Mouse (Mus musculus): Measurements from ENCODE around the gene Gm39115. TPM values are rescaled to one million over a fixed set of nuclear protein-coding genes. Genes with fewer than 3 reads are reported as not detected.

Gm39115 gene
- total RNA-seq, 2 experiments from 2014 or later: not detected

DNA sequence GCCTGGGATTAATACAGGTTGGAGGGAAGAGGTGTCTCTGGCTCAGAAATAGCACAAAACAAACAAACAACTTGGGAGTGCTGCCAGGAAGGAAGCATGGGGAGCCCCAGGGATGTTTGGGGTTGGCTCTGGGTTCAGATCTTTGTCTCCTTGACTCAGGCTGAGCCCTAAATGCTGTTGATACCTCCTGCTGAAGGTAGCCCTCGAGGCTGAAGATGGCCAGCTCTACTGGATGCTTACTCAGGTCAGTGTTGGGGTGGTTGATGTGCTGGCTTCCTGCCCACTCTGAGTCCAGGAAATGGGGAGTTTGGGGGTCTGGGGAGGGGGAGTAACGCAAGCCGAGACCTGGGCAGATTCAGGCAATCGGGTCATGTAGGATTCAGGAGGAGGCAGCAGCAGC lies 39.1 kb downstream of the Gm39115 start:
- no peak for ATAC-seq (replicated peaks; ENCODE audit: poor library complexity)

DNA sequence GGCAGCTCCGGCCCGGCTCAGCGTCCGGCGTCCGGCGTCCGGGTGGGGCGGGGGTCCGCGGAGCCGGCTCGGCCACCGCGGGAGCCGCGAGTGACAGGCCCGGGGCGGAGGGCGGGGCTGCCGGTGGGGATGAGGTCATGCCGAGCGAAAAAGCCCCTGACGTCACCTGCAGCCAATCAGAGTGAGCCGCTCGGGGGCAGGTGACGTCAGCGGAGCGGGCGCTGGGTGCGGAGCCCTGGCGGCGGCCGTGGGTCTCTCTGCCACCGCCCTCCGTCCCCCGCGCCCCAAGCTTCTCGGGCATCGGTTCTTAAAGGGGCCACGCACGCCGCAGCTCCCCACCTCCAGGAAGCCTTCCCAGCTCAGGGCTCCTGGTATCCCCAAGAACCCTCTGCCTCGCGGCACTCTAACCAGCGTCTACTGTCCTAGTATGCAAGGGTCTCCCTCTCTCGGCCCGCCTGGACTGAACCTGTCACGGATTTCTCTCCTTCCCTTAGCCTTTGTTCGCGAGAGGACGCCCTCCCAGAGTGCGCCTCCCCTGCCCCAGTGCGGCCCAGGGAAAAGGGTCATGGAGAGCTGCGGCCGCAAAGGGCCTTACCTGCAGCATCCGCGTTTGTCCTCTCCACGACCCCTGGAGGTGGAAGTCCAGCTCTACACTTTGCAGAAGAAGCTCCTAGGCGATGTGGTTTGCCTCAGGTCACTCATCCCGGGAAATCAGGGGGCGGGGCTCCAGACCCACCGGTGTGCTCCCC lies 40.5 kb downstream of the Gm39115 start, which contains the start of gene Dusp8:
TSS of gene Dusp8 (minus strand) at position 661 of the 749 bp plus-strand sequence.
- peak; percentile 75 for ATAC-seq (replicated peaks; ENCODE audit: poor library complexity)

- no peak for ATAC-seq (replicated peaks; ENCODE audit: poor library complexity)
Measured at GRCm38 (mm10) chr7:142094301-142095143, 41.3 kb downstream of the Gm39115 start.

DNA sequence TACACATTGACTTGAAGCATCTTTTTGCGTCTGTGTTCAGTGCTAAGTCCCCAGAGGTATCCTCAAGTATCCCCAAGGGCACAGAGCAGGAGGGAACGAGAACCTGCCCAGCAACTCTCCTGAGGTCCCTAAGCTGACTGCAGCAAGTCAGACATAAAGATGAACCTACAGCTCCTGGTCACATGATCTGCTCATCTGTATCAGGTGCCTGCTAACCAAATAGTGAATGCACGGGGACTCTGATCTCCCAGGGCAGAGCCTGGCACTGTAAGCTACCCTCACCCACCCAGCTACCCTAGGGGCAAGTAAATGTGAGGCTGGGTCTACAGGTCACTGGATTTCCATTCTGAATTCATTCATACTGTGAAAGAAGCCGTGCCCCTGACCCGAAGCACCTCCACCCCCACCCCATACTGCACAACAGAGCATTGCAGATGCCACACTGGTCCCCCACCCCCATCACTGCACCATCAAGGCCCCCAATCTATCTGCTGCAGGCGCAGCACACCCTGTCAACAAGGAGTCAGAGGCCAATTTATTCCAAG lies 42.1 kb downstream of the Gm39115 start:
- ATAC-seq (replicated peaks; ENCODE audit: poor library complexity): no peak

DNA sequence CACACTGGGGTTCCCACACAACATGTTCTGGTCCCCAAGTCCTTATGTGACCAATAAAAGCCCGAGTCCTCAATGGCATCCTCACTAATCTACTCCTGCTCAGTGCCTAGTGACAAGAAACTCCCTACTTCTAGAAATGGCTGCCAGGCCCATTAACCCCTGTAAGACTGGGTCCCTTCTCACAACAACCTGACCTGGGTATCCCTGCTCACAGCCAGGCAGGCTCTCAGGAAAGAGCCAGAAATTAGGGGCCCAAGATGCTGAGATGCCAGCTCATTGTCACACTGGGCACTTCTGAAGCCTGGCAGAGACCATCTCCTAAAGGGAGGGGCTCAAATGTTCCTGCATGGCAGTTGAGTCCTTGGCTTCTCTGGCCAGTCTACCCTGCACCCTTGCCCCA lies 42.8 kb downstream of the Gm39115 start:
- no peak for ATAC-seq (replicated peaks; ENCODE audit: poor library complexity)

DNA sequence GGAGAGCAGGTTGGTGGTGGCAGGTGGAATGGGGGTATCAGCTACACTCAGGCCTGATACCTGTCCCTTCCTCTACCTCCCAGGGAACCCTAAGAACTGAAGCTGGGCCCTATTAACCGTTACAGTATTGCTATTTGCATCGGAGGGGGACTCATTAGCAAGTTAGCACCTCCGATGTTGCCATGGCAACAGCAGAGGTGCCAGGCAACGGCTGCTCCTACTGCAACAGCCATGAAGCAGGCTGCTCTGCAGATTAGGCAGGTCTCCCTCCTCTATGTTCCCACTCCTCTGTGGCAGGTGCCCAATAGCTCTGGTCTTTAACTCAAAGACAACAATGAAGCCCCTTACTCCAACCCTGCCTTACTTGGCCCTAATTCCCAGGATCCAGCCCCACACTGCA lies 44.0 kb downstream of the Gm39115 start:
- ATAC-seq (replicated peaks; ENCODE audit: poor library complexity): no peak

- no peak for ATAC-seq (replicated peaks; ENCODE audit: poor library complexity)
Measured at GRCm38 (mm10) chr7:142089648-142090447, 46.0 kb downstream of the Gm39115 start.

DNA sequence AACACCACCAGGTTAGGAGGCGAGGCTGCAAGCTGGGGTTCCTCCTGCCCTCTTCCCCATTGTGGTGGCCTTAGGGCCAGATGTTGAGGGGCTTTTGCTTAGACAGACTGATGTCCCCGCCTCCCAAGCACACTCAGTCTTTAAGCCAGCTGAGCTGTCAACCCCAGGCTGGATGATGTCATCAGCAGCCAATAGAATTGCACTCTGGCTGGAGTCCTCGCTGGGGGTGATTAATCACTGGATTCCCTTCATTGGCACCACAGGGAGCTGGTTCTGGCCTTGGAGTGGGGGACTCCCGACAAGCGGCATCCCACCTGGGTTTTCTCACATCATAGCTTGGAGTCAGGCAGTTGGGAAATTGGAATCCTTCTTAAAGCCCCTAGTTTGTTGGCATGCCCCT lies 46.9 kb downstream of the Gm39115 start:
- 0 out of 2 replicates have a peak, but pooled peaks have one; percentile 9 for ATAC-seq (replicated peaks; ENCODE audit: poor library complexity)

- peak; percentile 86 for ATAC-seq (replicated peaks; ENCODE audit: poor library complexity)
Measured at GRCm38 (mm10) chr7:142087069-142087652, 48.7 kb downstream of the Gm39115 start.

DNA sequence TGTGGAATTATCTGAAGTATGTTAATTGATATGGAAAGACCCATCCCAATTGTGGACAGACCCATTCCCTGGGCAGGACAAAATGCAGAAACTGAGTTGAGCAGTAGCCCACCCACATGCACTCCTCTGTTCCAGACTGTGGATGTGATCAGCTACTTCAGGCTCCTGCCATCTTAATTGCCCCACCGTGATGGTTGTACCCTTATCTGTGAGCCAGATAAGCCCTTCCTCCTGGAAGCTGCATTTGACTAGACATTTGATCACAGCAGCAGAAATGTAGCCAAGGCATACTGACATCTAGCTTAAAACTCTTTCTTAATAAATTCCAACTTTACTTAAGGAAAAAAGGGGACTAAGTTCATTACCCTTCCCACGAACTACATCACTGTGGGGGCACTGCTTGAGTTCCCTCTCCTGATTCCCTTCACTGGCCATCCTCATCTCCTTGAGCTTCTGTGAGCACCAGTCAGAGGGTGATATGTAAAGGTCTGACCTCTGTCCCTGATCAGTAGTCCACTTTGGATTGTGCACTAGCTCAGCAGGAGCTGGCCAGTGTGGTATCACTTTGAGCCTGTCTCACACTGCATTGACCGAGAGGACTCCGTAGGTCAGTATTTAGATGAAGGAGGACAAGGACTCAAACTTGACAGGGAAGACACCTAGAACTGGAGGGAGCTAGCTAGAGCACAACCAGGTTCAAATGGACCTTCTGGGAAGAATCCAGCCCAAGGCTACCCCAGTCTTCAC lies 49.5 kb downstream of the Gm39115 start:
- no peak for ATAC-seq (replicated peaks; ENCODE audit: poor library complexity)

Other genes starting within 250 kb of the Gm39115 start
- gene Tollip, start 217.5 kb downstream of the Gm39115 start, total RNA-seq (2015): 26.9 and 27.8 TPM in 2 replicates
- 26.6 and 30.6 TPM in 2 replicates for gene Tollip, start 217.5 kb downstream of the Gm39115 start, total RNA-seq (2017)
- gene Brsk2, start 186.3 kb downstream of the Gm39115 start, total RNA-seq (2015): not detected in 2 replicates
- gene Brsk2, start 186.3 kb downstream of the Gm39115 start, total RNA-seq (2017): 0.12 TPM in 1 of 2 replicates, not detected in the other
- 45.3 and 45.9 TPM in 2 replicates for gene Mob2, start 75.0 kb downstream of the Gm39115 start, total RNA-seq (2015)
- gene Mob2, start 75.0 kb downstream of the Gm39115 start, total RNA-seq (2017): 45.9 and 47.1 TPM in 2 replicates
- gene Dusp8, start 40.2 kb downstream of the Gm39115 start, total RNA-seq (2015): 0.12 TPM in 1 of 2 replicates, not detected in the other
- gene Dusp8, start 40.2 kb downstream of the Gm39115 start, total RNA-seq (2017): not detected in 2 replicates
- gene Gm45618, start 15.3 kb downstream of the Gm39115 start, total RNA-seq (2015): not detected in 2 replicates
- gene Gm45618, start 15.3 kb downstream of the Gm39115 start, total RNA-seq (2017): not detected in 2 replicates
- not detected in 2 replicates for gene Gm45337, start 8.6 kb upstream of the Gm39115 start, total RNA-seq (2015)
- not detected in 2 replicates for gene Gm45337, start 8.6 kb upstream of the Gm39115 start, total RNA-seq (2017)
- gene Gm29735, start 21.1 kb upstream of the Gm39115 start, total RNA-seq (2015): not detected in 2 replicates
- gene Gm29735, start 21.1 kb upstream of the Gm39115 start, total RNA-seq (2017): not detected in 2 replicates
- gene Gm4553, start 29.7 kb upstream of the Gm39115 start, total RNA-seq (2015): not detected in 2 replicates
- gene Gm4553, start 29.7 kb upstream of the Gm39115 start, total RNA-seq (2017): not detected in 2 replicates
- not detected in 2 replicates for gene Krtap5-2, start 40.0 kb upstream of the Gm39115 start, total RNA-seq (2015)
- not detected in 2 replicates for gene Krtap5-2, start 40.0 kb upstream of the Gm39115 start, total RNA-seq (2017)
- gene Gm10153, start 54.4 kb upstream of the Gm39115 start, total RNA-seq (2015): not detected in 2 replicates
- not detected in 2 replicates for gene Gm10153, start 54.4 kb upstream of the Gm39115 start, total RNA-seq (2017)
- not detected in 2 replicates for gene Krtap5-3, start 65.3 kb upstream of the Gm39115 start, total RNA-seq (2015)
- gene Krtap5-3, start 65.3 kb upstream of the Gm39115 start, total RNA-seq (2017): not detected in 2 replicates
- not detected in 2 replicates for gene Gm7579, start 75.8 kb upstream of the Gm39115 start, total RNA-seq (2015)
- not detected in 2 replicates for gene Gm7579, start 75.8 kb upstream of the Gm39115 start, total RNA-seq (2017)
- not detected in 2 replicates for gene Krtap5-5, start 93.9 kb upstream of the Gm39115 start, total RNA-seq (2015)
- gene Krtap5-5, start 93.9 kb upstream of the Gm39115 start, total RNA-seq (2017): not detected in 2 replicates
- gene Gm40460, start 105.0 kb upstream of the Gm39115 start, total RNA-seq (2015): not detected in 2 replicates
- gene Gm40460, start 105.0 kb upstream of the Gm39115 start, total RNA-seq (2017): not detected in 2 replicates
- not detected in 2 replicates for gene Gm2431, start 122.3 kb upstream of the Gm39115 start, total RNA-seq (2015)
- not detected in 2 replicates for gene Gm2431, start 122.3 kb upstream of the Gm39115 start, total RNA-seq (2017)
- gene Gm4559, start 138.3 kb upstream of the Gm39115 start, total RNA-seq (2015): not detected in 2 replicates
- gene Gm4559, start 138.3 kb upstream of the Gm39115 start, total RNA-seq (2017): not detected in 2 replicates
- not detected in 2 replicates for gene Krtap5-1, start 161.1 kb upstream of the Gm39115 start, total RNA-seq (2015)
- gene Krtap5-1, start 161.1 kb upstream of the Gm39115 start, total RNA-seq (2017): not detected in 2 replicates
- not detected in 2 replicates for gene Krtap5-4, start 167.5 kb upstream of the Gm39115 start, total RNA-seq (2015)
- not detected in 2 replicates for gene Krtap5-4, start 167.5 kb upstream of the Gm39115 start, total RNA-seq (2017)
- not detected in 2 replicates for gene Ifitm10, start 237.7 kb upstream of the Gm39115 start, total RNA-seq (2015)
- not detected in 2 replicates for gene Ifitm10, start 237.7 kb upstream of the Gm39115 start, total RNA-seq (2017)
- gene Gm49369, start 246.6 kb upstream of the Gm39115 start, total RNA-seq (2015): not detected in 2 replicates
- gene Gm49369, start 246.6 kb upstream of the Gm39115 start, total RNA-seq (2017): 25.2 and 59.0 TPM in 2 replicates